In the genomic region with DNA sequence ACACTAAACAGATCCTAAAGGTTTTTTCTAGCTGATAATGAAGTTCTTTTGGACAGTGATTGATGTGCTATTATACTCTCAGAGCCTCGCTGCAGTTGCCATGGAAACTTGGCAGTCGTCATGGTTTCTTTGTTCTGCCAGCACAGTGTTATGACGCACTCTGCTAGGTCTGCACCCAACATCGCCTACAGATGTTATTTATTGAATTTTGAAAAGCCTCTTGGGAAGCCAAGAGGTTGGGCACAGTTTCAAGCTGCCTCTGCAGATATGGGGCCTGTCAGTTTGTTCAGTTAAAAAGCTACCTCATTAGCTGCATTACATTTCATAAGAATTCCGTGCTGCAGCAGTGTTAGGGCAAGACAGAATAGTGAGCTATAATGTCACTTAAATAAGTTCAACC, we compare ENCODE assay signal across 8 mouse cellular contexts.
DNase-seq lines count a peak whose midpoint lies in the region; ATAC-seq lines count a peak whose summit lies in the region.

No protein-coding gene starts in this region.

- no peaks in the 10 kb centered on the region for H3K36me3 ChIP-seq in embryonic facial prominence, embryonic 15.5 days
- peaks cover 5% of the 10 kb centered on the region; the same call in 1 of the 2 replicates for H3K36me3 ChIP-seq in heart, embryonic 12.5 days
- no peaks in the 10 kb centered on the region for H3K36me3 ChIP-seq in kidney, embryonic 14.5 days (ENCODE audit: control insufficient read depth, insufficient read depth, low read length)
- no peaks in the 10 kb centered on the region for H3K36me3 ChIP-seq in limb, embryonic 11.5 days (ENCODE audit: control insufficient read depth, insufficient read depth, low read length)
- H3K36me3 ChIP-seq in neural tube, embryonic 11.5 days (ENCODE audit: control insufficient read depth, insufficient read depth, low read length), result no peaks in the 10 kb centered on the region

- peak; percentile 70 for ATAC-seq in embryonic facial prominence, embryonic 15.5 days (ENCODE audit: insufficient number of reproducible peaks, low FRiP score, low TSS enrichment, low read depth)
- 0 out of 2 replicates have a peak, but pooled peaks have one; percentile 25 for ATAC-seq in heart, embryonic 12.5 days (ENCODE audit: insufficient number of reproducible peaks, low FRiP score)
- peak; percentile 49; the same call in 1 of the 2 replicates for ATAC-seq in kidney, embryonic 14.5 days (ENCODE audit: low FRiP score, low TSS enrichment)
- ATAC-seq in limb, embryonic 11.5 days (ENCODE audit: insufficient number of reproducible peaks, low FRiP score, low TSS enrichment, low read depth), result peak; percentile 68; the same call in 1 of the 2 replicates
- peak; percentile 94 for ATAC-seq in neural tube, embryonic 11.5 days (ENCODE audit: insufficient read depth, low FRiP score, low TSS enrichment)

- 8% methylated on average over 5 of the region's 5 CpGs for WGBS in embryonic facial prominence, embryonic 15.5 days
- 45% methylated on average over 5 of the region's 5 CpGs for WGBS in heart, embryonic 12.5 days
- 14% methylated on average over 5 of the region's 5 CpGs for WGBS in kidney, embryonic 14.5 days
- 9% methylated on average over 5 of the region's 5 CpGs for WGBS in limb, embryonic 11.5 days
- WGBS in neural tube, embryonic 11.5 days, result 11% methylated on average over 5 of the region's 5 CpGs

- no peak overlapping the region for H3K9ac ChIP-seq in embryonic facial prominence, embryonic 15.5 days
- no peak overlapping the region for H3K9ac ChIP-seq in heart, embryonic 12.5 days
- H3K9ac ChIP-seq in kidney, embryonic 14.5 days (ENCODE audit: low read depth, low read length), result no peak overlapping the region
- no peak overlapping the region for H3K9ac ChIP-seq in limb, embryonic 11.5 days (ENCODE audit: low read length)
- H3K9ac ChIP-seq in neural tube, embryonic 11.5 days (ENCODE audit: low read length), result no peak overlapping the region

- H3K4me3 ChIP-seq in embryonic facial prominence, embryonic 15.5 days (replicated peaks), result no peak overlapping the region
- no peak overlapping the region for H3K4me3 ChIP-seq in heart, embryonic 12.5 days
- no peak overlapping the region for H3K4me3 ChIP-seq in kidney, embryonic 14.5 days (ENCODE audit: low read length)
- H3K4me3 ChIP-seq in limb, embryonic 11.5 days (ENCODE audit: low read depth, low read length), result no peak overlapping the region
- no peak overlapping the region for H3K4me3 ChIP-seq in neural tube, embryonic 11.5 days (ENCODE audit: low read depth, low read length)

- peaks cover 10% of the 10 kb centered on the region; the same call in 1 of the 2 replicates for H3K4me1 ChIP-seq in embryonic facial prominence, embryonic 15.5 days
- 0 out of 2 replicates have a peak, but pooled peaks cover 2% of the 10 kb centered on the region for H3K4me1 ChIP-seq in heart, embryonic 12.5 days (replicated peaks)
- no peaks in the 10 kb centered on the region for H3K4me1 ChIP-seq in kidney, embryonic 14.5 days (ENCODE audit: control insufficient read depth, insufficient read depth, low read length)
- H3K4me1 ChIP-seq in limb, embryonic 11.5 days (ENCODE audit: control insufficient read depth, insufficient read depth, low read length), result no peaks in the 10 kb centered on the region; the same call in 1 of the 2 replicates
- peaks cover 5% of the 10 kb centered on the region; the same call in 1 of the 2 replicates for H3K4me1 ChIP-seq in neural tube, embryonic 11.5 days (ENCODE audit: control insufficient read depth, insufficient read depth, low read length)

- H3K9me3 ChIP-seq in embryonic facial prominence, embryonic 15.5 days (replicated peaks), result no peaks in the 10 kb centered on the region
- no peaks in the 10 kb centered on the region for H3K9me3 ChIP-seq in heart, embryonic 12.5 days (replicated peaks)
- H3K9me3 ChIP-seq in kidney, embryonic 14.5 days (ENCODE audit: control insufficient read depth, low read length), result no peaks in the 10 kb centered on the region
- H3K9me3 ChIP-seq in limb, embryonic 11.5 days (ENCODE audit: control insufficient read depth, low read length), result no peaks in the 10 kb centered on the region
- H3K9me3 ChIP-seq in neural tube, embryonic 11.5 days (ENCODE audit: control insufficient read depth, low read length), result no peaks in the 10 kb centered on the region

- H3K27ac ChIP-seq in embryonic facial prominence, embryonic 15.5 days (replicated peaks), result peak overlapping the region; percentile 11; the same call in 1 of the 2 replicates
- no peak overlapping the region for H3K27ac ChIP-seq in heart, embryonic 12.5 days (ENCODE audit: poor library complexity, severe bottlenecking)
- H3K27ac ChIP-seq in kidney, embryonic 14.5 days (ENCODE audit: low read depth, low read length), result no peak overlapping the region
- no peak overlapping the region; the same call in 1 of the 2 replicates for H3K27ac ChIP-seq in limb, embryonic 11.5 days (replicated peaks; ENCODE audit: low read depth, low read length)
- H3K27ac ChIP-seq in neural tube, embryonic 11.5 days (ENCODE audit: low read depth, low read length), result no peak overlapping the region

- peak; percentile 39 for DNase-seq in urinary bladder, postnatal 25 days (ENCODE audit: low spot score)
- no peak for DNase-seq in urinary bladder, postnatal 10 days (ENCODE audit: low spot score)
- peak; percentile 74 for DNase-seq in limb, embryonic 11.5 days (ENCODE audit: low spot score)
- peak; percentile 76 for DNase-seq in neural tube, embryonic 11.5 days (ENCODE audit: low spot score)
- DNase-seq in urinary bladder, postnatal 4 days (ENCODE audit: low spot score in 2 of 2), result peak; percentile 44 to 65

- no peak overlapping the region; the same call in 1 of the 2 replicates for H3K4me2 ChIP-seq in embryonic facial prominence, embryonic 15.5 days (replicated peaks)
- H3K4me2 ChIP-seq in heart, embryonic 12.5 days, result no peak overlapping the region
- H3K4me2 ChIP-seq in kidney, embryonic 14.5 days (replicated peaks; ENCODE audit: low read depth, low read length), result no peak overlapping the region
- H3K4me2 ChIP-seq in limb, embryonic 11.5 days (ENCODE audit: low read depth, severe bottlenecking), result no peak overlapping the region
- H3K4me2 ChIP-seq in neural tube, embryonic 11.5 days (ENCODE audit: low read depth), result no peak overlapping the region

- no peaks in the 10 kb centered on the region for H3K27me3 ChIP-seq in embryonic facial prominence, embryonic 15.5 days
- H3K27me3 ChIP-seq in heart, embryonic 12.5 days (replicated peaks), result no peaks in the 10 kb centered on the region
- no peaks in the 10 kb centered on the region for H3K27me3 ChIP-seq in kidney, embryonic 14.5 days (ENCODE audit: control insufficient read depth, insufficient read depth, low read length)
- H3K27me3 ChIP-seq in limb, embryonic 11.5 days (ENCODE audit: control insufficient read depth, insufficient read depth, low read length), result no peaks in the 10 kb centered on the region
- H3K27me3 ChIP-seq in neural tube, embryonic 11.5 days (ENCODE audit: control insufficient read depth, insufficient read depth, low read length), result no peaks in the 10 kb centered on the region

Comparison
In these comparisons a context has a peak if more than half of its experiments do, and no peak if none do; other contexts are left out.
1. ATAC-seq: peak in every context shown above with its lines; median percentile 94 in neural tube, embryonic 11.5 days; 70 in embryonic facial prominence, embryonic 15.5 days; 68 in limb, embryonic 11.5 days; 49 in kidney, embryonic 14.5 days; 25 in heart, embryonic 12.5 days.